Mouse (Mus musculus) megakaryocyte, embryonic 14.5 days (primary cell): ENCODE data around the gene Mrpl21. TPM values are rescaled to one million over a fixed set of nuclear protein-coding genes. Genes with fewer than 3 reads are reported as not detected.

Source experiments
- H3K27me3 ChIP-seq: replicated peaks from 2 replicates; pipeline ENCODE3; 2012; ENCODE audit warnings: inconsistent platforms
- H3K36me3 ChIP-seq: replicated peaks from 2 replicates; pipeline ENCODE3; 2012; ENCODE audit warnings: low read length, inconsistent platforms, mixed read lengths
- H3K4me1 ChIP-seq: 2 replicates; pipeline ENCODE4 v1.6.1; 2012; ENCODE audit warnings: inconsistent platforms
- H3K4me3 ChIP-seq: replicated peaks from 2 replicates; pipeline ENCODE3; 2012; ENCODE audit warnings: moderate library complexity, mild to moderate bottlenecking, inconsistent platforms
- H3K9me3 ChIP-seq: 2 replicates; pipeline ENCODE4 v1.6.1; 2012; ENCODE audit warnings: inconsistent platforms
- FLI1 ChIP-seq: IDR thresholded peaks from 2 replicates; pipeline ENCODE4 v1.6.1; 2012; ENCODE audit warnings: low read length, inconsistent platforms, mixed read lengths
- GATA1 ChIP-seq: IDR thresholded peaks from 3 replicates; pipeline ENCODE4 v1.6.1; 2012; ENCODE audit warnings: mixed read lengths, low read length, inconsistent platforms, borderline replicate concordance
- polyA plus RNA-seq: library from polyadenylated mRNA; stranded (reverse); fragments of >175 nt; gene quantifications from 2 replicates; pipeline ENCODE4 v1.2.3, GENCODE M21; 2012; ENCODE audit warnings: low replicate concordance; ENCODE audit not compliant: insufficient read depth

Mrpl21 gene
- polyA plus RNA-seq, 1 experiment = 14.9 TPM

GRCm38 (mm10) chr19:3295245-3295644 lies 12.5 kb downstream of the Mrpl21 start:
- Histone ChIP-seq H3K9me3 (no peaks in the 10 kb centered on the region), H3K4me3 (no peak overlapping the region), H3K27me3 (no peaks in the 10 kb centered on the region), H3K4me1 (peaks cover 32% of the 10 kb centered on the region), H3K36me3 (peaks cover 32% of the 10 kb centered on the region)
- no peak for TF ChIP-seq GATA1
- no peak for TF ChIP-seq FLI1

GRCm38 (mm10) chr19:3297034-3297433 lies 14.3 kb downstream of the Mrpl21 start:
- Histone ChIP-seq H3K27me3 (no peaks in the 10 kb centered on the region), H3K4me1 (peaks cover 24% of the 10 kb centered on the region), H3K4me3 (no peak overlapping the region), H3K9me3 (no peaks in the 10 kb centered on the region), H3K36me3 (peaks cover 14% of the 10 kb centered on the region)
- no peak for TF ChIP-seq FLI1

- Histone ChIP-seq H3K4me1 (peaks cover 17% of the 10 kb centered on the region), H3K9me3 (no peaks in the 10 kb centered on the region), H3K4me3 (no peak overlapping the region), H3K36me3 (peaks cover 7% of the 10 kb centered on the region), H3K27me3 (no peaks in the 10 kb centered on the region)
- TF ChIP-seq GATA1 (no peak), FLI1 (no peak)
Measured at GRCm38 (mm10) chr19:3297775-3298174, 15.1 kb downstream of the Mrpl21 start.

- Histone ChIP-seq H3K27me3 (peaks cover 27% of the 10 kb centered on the region), H3K4me3 (no peak overlapping the region), H3K4me1 (peaks cover 29% of the 10 kb centered on the region), H3K9me3 (no peaks in the 10 kb centered on the region), H3K36me3 (no peaks in the 10 kb centered on the region)
- TF ChIP-seq FLI1 (no peak), GATA1 (no peak)
Measured at GRCm38 (mm10) chr19:3304017-3304416, 21.3 kb downstream of the Mrpl21 start.

GRCm38 (mm10) chr19:3307175-3307949 lies 24.7 kb downstream of the Mrpl21 start:
- peaks cover 29% of the 10 kb centered on the region for H3K4me1 ChIP-seq
- no peak for TF ChIP-seq FLI1
- no peak for TF ChIP-seq GATA1
- no peak overlapping the region for H3K4me3 ChIP-seq
- peaks cover 36% of the 10 kb centered on the region for H3K27me3 ChIP-seq
- H3K36me3 ChIP-seq = no peaks in the 10 kb centered on the region
- peaks cover 24% of the 10 kb centered on the region for H3K9me3 ChIP-seq

GRCm38 (mm10) chr19:3319341-3319740 lies 36.6 kb downstream of the Mrpl21 start:
- Histone ChIP-seq H3K36me3 (no peaks in the 10 kb centered on the region), H3K4me3 (peak overlapping the region; percentile 2), H3K9me3 (no peaks in the 10 kb centered on the region), H3K4me1 (peaks cover 39% of the 10 kb centered on the region), H3K27me3 (no peaks in the 10 kb centered on the region)
- TF ChIP-seq GATA1 (no peak), FLI1 (no peak)

GRCm38 (mm10) chr19:3320086-3320485 lies 37.4 kb downstream of the Mrpl21 start:
- Histone ChIP-seq H3K27me3 (no peaks in the 10 kb centered on the region), H3K9me3 (no peaks in the 10 kb centered on the region), H3K4me3 (no peak overlapping the region), H3K4me1 (peaks cover 42% of the 10 kb centered on the region), H3K36me3 (no peaks in the 10 kb centered on the region)
- TF ChIP-seq GATA1 = no peak
- no peak for TF ChIP-seq FLI1

GRCm38 (mm10) chr19:3320801-3321200 lies 38.1 kb downstream of the Mrpl21 start:
- H3K4me3 ChIP-seq = no peak overlapping the region
- H3K4me1 ChIP-seq = peaks cover 44% of the 10 kb centered on the region
- TF ChIP-seq GATA1 (no peak), FLI1 (no peak)
- no peaks in the 10 kb centered on the region for H3K36me3 ChIP-seq
- no peaks in the 10 kb centered on the region for H3K9me3 ChIP-seq
- no peaks in the 10 kb centered on the region for H3K27me3 ChIP-seq

GRCm38 (mm10) chr19:3321617-3322016 lies 38.9 kb downstream of the Mrpl21 start:
- H3K36me3 ChIP-seq = peaks cover under 1% of the 10 kb centered on the region
- TF ChIP-seq FLI1 = no peak
- TF ChIP-seq GATA1 = no peak
- peak overlapping the region; percentile 97 for H3K4me3 ChIP-seq
- H3K4me1 ChIP-seq = peaks cover 52% of the 10 kb centered on the region
- no peaks in the 10 kb centered on the region for H3K9me3 ChIP-seq
- no peaks in the 10 kb centered on the region for H3K27me3 ChIP-seq

GRCm38 (mm10) chr19:3322261-3322969 lies 39.7 kb downstream of the Mrpl21 start, which contains the start of gene Cpt1a:
TSS of gene Cpt1a (plus strand) at chr19:3322334.
- H3K4me3 ChIP-seq = peak within 1 kb of the TSS; percentile 97
- TF ChIP-seq FLI1 (no peak), GATA1 (no peak)
- H3K36me3 ChIP-seq = peaks cover 3% of the 10 kb centered on the region
- peaks cover 60% of the 10 kb centered on the region for H3K4me1 ChIP-seq
- no peaks in the 10 kb centered on the region for H3K9me3 ChIP-seq
- no peaks in the 10 kb centered on the region for H3K27me3 ChIP-seq
